Mouse (Mus musculus) kidney, postnatal 0 days (tissue): ENCODE results near the gene Prr36. TPM values are rescaled to one million over a fixed set of nuclear protein-coding genes. Genes with fewer than 3 reads are reported as not detected.
A peak's percentile ranks its signal among the peaks of the same experiment; 100 is the strongest.

Experiments used
- ATAC-seq: fragments of 200-750 bp; cut with Nextera tagmentation; replicated peaks from 2 replicates; pipeline ENCODE4 v1.8.0; 2017; ENCODE audit warnings: low read depth, moderate number of reproducible peaks, moderate TSS enrichment, moderate library complexity; ENCODE audit not compliant: low FRiP score
- DNase-seq: peaks from one replicate; pipeline ENCODE4 v3.0.0-alpha.2; 2016; ENCODE audit warnings: low spot score
- H3K27ac ChIP-seq: fragments of 300-500 bp; sonication (generic); 2 replicates; pipeline ENCODE4 v1.5.1; 2014; ENCODE audit warnings: mild to moderate bottlenecking
- H3K27me3 ChIP-seq: fragments of 300-500 bp; sonication (generic); 2 replicates; pipeline ENCODE4 v1.6.1; 2014; ENCODE audit warnings: low read length, mixed read lengths; ENCODE audit not compliant: insufficient read depth
- H3K36me3 ChIP-seq: fragments of 300-500 bp; sonication (generic); 2 replicates; pipeline ENCODE4 v1.6.1; 2014; ENCODE audit warnings: low read length, mixed read lengths; ENCODE audit not compliant: insufficient read depth
- H3K4me1 ChIP-seq: fragments of 300-500 bp; sonication (generic); replicated peaks from 2 replicates; pipeline ENCODE4 v1.6.1; 2014; ENCODE audit warnings: antibody characterized with exemption, low read length, mixed read lengths; ENCODE audit not compliant: insufficient read depth
- H3K4me2 ChIP-seq: fragments of 300-500 bp; sonication (generic); 2 replicates; pipeline ENCODE4 v1.6.1; 2014; ENCODE audit warnings: mild to moderate bottlenecking, low read length, moderate library complexity, mixed read lengths
- H3K4me3 ChIP-seq: fragments of 300-500 bp; sonication (generic); replicated peaks from 2 replicates; pipeline ENCODE4 v1.5.1; 2014; ENCODE audit warnings: low read depth, low read length
- H3K9ac ChIP-seq: fragments of 300-500 bp; sonication (generic); 2 replicates; pipeline ENCODE4 v1.6.1; 2014; ENCODE audit warnings: low read depth, low read length
- H3K9me3 ChIP-seq: fragments of 300-500 bp; sonication (generic); replicated peaks from 2 replicates; pipeline ENCODE4 v1.6.1; 2016; ENCODE audit warnings: low read length, inconsistent platforms, mixed read lengths
- CTCF ChIP-seq: IDR thresholded peaks from 2 replicates; pipeline ENCODE4 v1.5.1; 2016; ENCODE audit warnings: antibody characterized with exemption, low read depth, mild to moderate bottlenecking, moderate library complexity
- WGBS: fragments of 180-500 bp; shearing (Covaris S2); extraction: QIAGEN DNeasy Blood & Tissue Kit; methylation state at CpG from one replicate; pipeline ENCODE4 v1.1.7; 2014; 5-methylcytosine and 5-hydroxymethylcytosine counted together
- polyA plus RNA-seq: library from polyadenylated mRNA; unstranded; fragments of >200 nt; fragmentation: Nextera tagmentation; extraction: Ambion mirVana; gene quantifications from 2 replicates; pipeline ENCODE4 v1.2.1, GENCODE M21; 2015

Gene Prr36
- polyA plus RNA-seq, 1 experiment from 2014 or later, result 2.8 TPM

DNA sequence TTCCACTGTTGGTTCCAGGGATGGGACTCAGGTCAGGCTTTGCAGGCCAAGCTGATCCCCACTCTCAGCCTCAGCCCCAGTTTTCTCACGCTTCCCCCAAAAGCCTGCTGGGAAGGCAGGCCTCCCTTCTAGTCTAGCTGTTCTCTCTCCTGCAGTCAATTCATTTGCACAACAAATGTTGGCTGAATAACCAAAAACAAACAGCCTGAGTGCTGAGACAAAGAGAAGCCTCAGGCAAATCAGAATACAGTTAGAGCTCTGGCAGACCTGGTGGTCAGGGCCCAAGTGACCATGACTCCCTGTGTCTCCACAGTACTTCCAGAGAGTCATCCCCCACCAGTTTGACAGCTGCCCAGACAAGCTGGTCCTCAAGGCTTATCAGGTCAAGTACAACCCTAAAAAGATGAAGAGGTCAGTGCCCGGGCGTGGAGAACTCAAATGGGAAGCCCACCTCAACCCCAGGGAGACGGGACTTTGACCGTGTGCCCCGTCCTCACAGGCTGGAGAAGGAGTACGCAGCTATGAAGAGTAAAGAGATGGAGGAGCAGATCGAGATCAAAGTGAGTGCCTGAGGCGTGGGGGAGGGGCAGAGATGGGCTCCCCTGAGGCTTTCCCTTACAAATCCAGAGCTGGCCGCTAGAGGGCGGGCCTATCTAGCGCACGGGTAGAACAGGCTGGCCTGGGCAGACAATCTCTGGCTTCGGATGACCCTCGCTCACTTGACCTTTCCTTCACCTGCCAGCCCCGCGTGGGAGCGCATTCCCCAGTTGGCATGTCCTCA lies 24.3 kb downstream of the Prr36 start:
- WGBS, result 14% methylated on average over 18 of the region's 18 CpGs
- TF ChIP-seq CTCF, result peak; percentile 94
- no peaks in the 10 kb centered on the region for H3K9me3 ChIP-seq
- no peak overlapping the region for H3K27ac ChIP-seq
- DNase-seq (peak; percentile 92), ATAC-seq (peak; percentile 93)
- 0 out of 2 replicates have a peak, but pooled peaks cover 8% of the 10 kb centered on the region for H3K4me1 ChIP-seq
- H3K9ac ChIP-seq, result no peak overlapping the region
- no peaks in the 10 kb centered on the region for H3K27me3 ChIP-seq
- H3K36me3 ChIP-seq, result 0 out of 2 replicates have a peak, but pooled peaks cover 5% of the 10 kb centered on the region
- H3K4me3 ChIP-seq, result no peak overlapping the region
- H3K4me2 ChIP-seq, result 0 out of 2 replicates have a peak overlapping the region, but pooled peaks have one; percentile 3

DNA sequence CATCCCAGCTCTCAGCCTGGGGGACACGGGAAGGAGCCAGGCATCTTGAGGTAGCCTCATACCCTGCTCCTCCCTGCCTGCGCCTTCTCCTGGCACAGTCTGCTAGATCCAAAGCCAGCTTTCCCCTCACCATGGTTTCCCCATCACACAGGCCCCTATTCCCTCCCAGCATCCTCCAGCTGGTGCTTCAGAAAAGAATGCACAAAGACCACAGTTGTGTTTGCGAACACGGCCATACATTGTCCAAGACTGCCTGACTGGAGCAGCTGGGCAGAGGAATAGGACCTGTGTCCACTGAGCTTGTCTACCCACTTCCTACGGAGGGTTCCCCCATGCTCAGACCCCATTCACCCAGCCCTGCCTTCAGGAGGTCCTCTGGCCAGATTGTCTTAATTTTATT lies 25.0 kb downstream of the Prr36 start:
- no peak overlapping the region for H3K27ac ChIP-seq
- 69% methylated on average over 5 of the region's 5 CpGs for WGBS

DNA sequence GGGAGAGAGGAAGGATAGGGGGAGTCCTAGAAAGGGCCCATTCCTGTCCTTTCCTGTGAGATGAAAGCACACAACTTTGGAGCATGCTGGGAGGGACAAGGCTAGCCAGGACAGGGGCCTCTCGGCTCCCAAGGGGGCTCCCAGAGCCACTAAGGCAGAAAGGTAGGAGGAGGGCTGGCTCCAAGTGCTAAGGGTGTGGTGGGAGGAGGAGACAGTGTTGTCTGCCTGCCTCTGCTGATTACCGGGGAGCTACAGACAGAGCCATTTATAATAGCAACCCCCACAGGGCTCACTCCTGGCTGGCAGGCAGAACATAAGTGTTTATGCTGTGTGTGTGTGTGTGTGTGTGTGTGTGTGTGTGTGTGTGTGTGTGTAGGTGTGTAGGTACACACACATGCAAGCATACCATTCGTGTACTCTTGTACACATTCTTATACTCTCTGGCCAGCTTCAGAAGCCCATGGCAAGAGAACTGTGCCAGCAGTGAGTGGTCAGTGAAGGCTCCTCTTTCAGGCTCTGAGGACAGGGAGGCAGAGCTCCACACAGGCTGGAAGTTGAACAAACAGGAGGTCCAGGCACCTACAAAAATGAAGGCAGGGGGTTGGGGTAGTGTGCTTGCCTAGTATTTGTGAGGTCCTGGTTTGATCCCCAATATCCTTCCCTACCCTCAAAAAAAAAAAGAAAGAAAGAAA lies 28.1 kb downstream of the Prr36 start:
- 37% methylated on average over 3 of the region's 3 CpGs for WGBS
- ATAC-seq, result no peak

More for the DNA sequence above, 25.0 kb downstream of the Prr36 start:
- no peak for TF ChIP-seq CTCF
- no peak overlapping the region for H3K4me3 ChIP-seq
- no peak overlapping the region for H3K4me2 ChIP-seq
- peaks cover 9% of the 10 kb centered on the region; the same call in 1 of the 2 replicates for H3K36me3 ChIP-seq
- no peak overlapping the region for H3K9ac ChIP-seq
- H3K27me3 ChIP-seq, result no peaks in the 10 kb centered on the region
- H3K4me1 ChIP-seq, result 0 out of 2 replicates have a peak, but pooled peaks cover 8% of the 10 kb centered on the region
- no peak for ATAC-seq
- H3K9me3 ChIP-seq, result no peaks in the 10 kb centered on the region
- no peak for DNase-seq

DNA sequence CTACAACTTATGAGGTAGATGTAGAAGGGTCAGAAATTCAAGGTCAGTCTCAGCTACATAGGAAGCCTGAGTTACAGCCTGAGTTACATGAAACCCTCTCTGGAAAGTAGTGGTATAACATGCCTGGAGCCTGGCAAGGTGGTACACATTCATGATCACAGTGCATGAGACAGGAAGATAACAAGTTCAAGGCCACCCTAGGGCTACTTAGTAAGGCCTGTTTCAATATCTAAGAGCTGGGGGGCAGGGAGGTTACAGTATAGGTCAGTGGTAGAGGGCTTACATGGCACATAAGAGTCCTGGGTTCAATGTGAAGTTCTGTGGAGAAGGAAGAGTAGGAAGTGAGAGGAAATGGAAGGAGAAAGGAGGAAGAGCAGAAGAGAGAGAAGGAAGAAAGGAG lies 28.7 kb downstream of the Prr36 start:
- no peak for TF ChIP-seq CTCF
- 0 out of 2 replicates have a peak, but pooled peaks cover 8% of the 10 kb centered on the region for H3K4me1 ChIP-seq
- ATAC-seq (no peak), DNase-seq (no peak)
- no peak overlapping the region for H3K9ac ChIP-seq
- H3K4me3 ChIP-seq, result no peak overlapping the region
- H3K9me3 ChIP-seq, result no peaks in the 10 kb centered on the region
- no peak overlapping the region for H3K27ac ChIP-seq
- no peaks in the 10 kb centered on the region for H3K27me3 ChIP-seq
- no peak overlapping the region for H3K4me2 ChIP-seq
- peaks cover 32% of the 10 kb centered on the region; the same call in 1 of the 2 replicates for H3K36me3 ChIP-seq

More for the DNA sequence above, 28.1 kb downstream of the Prr36 start:
- Histone ChIP-seq H3K36me3 (peaks cover 31% of the 10 kb centered on the region; the same call in 1 of the 2 replicates), H3K9me3 (no peaks in the 10 kb centered on the region), H3K4me3 (no peak overlapping the region), H3K27me3 (no peaks in the 10 kb centered on the region), H3K4me1 (0 out of 2 replicates have a peak, but pooled peaks cover 8% of the 10 kb centered on the region), H3K4me2 (no peak overlapping the region), H3K27ac (no peak overlapping the region), H3K9ac (no peak overlapping the region)
- TF ChIP-seq CTCF, result no peak
- no peak for DNase-seq

DNA sequence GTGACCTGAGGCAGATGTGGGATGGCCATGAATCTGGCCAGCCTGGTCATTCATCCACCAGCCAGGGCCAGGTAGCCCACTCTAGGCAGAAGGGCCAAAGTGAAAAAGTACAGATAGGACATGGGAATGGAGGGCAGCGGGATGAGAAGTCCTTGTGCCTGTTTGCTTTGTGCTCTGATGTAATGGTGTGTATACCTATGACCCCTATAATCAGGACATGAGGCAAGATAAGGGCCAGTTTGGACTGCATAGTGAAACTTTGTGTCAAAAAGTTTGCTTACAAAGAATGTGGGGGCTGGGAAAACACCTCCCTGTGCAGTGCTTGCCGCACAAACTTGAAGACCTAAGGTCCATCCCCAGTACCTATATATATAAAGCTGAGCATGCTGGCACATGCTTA lies 31.1 kb downstream of the Prr36 start:
- H3K36me3 ChIP-seq, result peaks cover 32% of the 10 kb centered on the region; the same call in 1 of the 2 replicates
- H3K9me3 ChIP-seq, result no peaks in the 10 kb centered on the region
- H3K9ac ChIP-seq, result no peak overlapping the region
- no peak overlapping the region for H3K27ac ChIP-seq
- ATAC-seq (no peak), DNase-seq (no peak)
- no peak for TF ChIP-seq CTCF
- 95% methylated on average over 2 of the region's 2 CpGs for whole genome bisulfite sequencing
- no peaks in the 10 kb centered on the region for H3K27me3 ChIP-seq
- H3K4me1 ChIP-seq, result no peaks in the 10 kb centered on the region
- H3K4me3 ChIP-seq, result no peak overlapping the region
- H3K4me2 ChIP-seq, result no peak overlapping the region

DNA sequence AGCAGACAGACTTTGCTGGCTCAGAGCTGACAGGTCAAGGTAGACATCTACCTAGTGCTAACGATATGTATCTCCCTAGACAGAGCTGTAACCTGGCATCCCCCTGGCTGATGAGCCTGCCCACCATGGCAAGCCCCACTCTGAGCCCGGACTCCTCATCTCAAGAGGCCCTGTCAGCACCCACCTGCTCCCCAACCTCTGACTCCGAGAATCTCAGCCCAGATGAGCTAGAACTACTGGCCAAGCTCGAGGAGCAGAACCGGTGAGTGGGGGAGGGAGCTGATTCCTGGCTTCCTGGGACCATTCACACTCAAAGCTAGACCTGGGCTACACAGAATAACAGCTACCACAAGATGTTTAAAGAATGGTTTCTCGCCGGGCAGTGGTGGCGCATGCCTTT lies 33.9 kb downstream of the Prr36 start:
- Histone ChIP-seq H3K4me2 (no peak overlapping the region), H3K4me1 (no peaks in the 10 kb centered on the region), H3K9me3 (no peaks in the 10 kb centered on the region), H3K4me3 (no peak overlapping the region), H3K27ac (no peak overlapping the region), H3K9ac (no peak overlapping the region), H3K27me3 (no peaks in the 10 kb centered on the region), H3K36me3 (peaks cover 29% of the 10 kb centered on the region; the same call in 1 of the 2 replicates)
- TF ChIP-seq CTCF, result no peak
- DNase-seq (no peak), ATAC-seq (no peak)
- 84% methylated on average over 8 of the region's 8 CpGs for WGBS
